Mouse (Mus musculus) intestine, postnatal 0 days (tissue): Measurements from ENCODE around the gene Kdm8. TPM values are rescaled to one million over a fixed set of nuclear protein-coding genes. Genes with fewer than 3 reads are reported as not detected.

Source experiments
- ATAC-seq: fragments of 200-750 bp; cut with Nextera tagmentation; 2 replicates; pipeline ENCODE4 v1.8.0; 2017; ENCODE audit warnings: mild to moderate bottlenecking, moderate TSS enrichment, moderate library complexity
- H3K27ac ChIP-seq: fragments of 300-500 bp; sonication (generic); 2 replicates; pipeline ENCODE4 v1.5.1; 2014; ENCODE audit warnings: mild to moderate bottlenecking, low read depth, low read length, moderate library complexity
- H3K27me3 ChIP-seq: fragments of 300-500 bp; sonication (generic); replicated peaks from 2 replicates; pipeline ENCODE4 v1.6.1; 2014; ENCODE audit warnings: low read length, mixed read lengths; ENCODE audit not compliant: control insufficient read depth, insufficient read depth
- H3K36me3 ChIP-seq: fragments of 300-500 bp; sonication (generic); 2 replicates; pipeline ENCODE4 v1.6.1; 2014; ENCODE audit warnings: mild to moderate bottlenecking, moderate library complexity; ENCODE audit not compliant: control insufficient read depth, insufficient read depth
- H3K4me1 ChIP-seq: fragments of 300-500 bp; sonication (generic); replicated peaks from 2 replicates; pipeline ENCODE4 v1.6.1; 2014; ENCODE audit warnings: antibody characterized with exemption, low read length, mixed read lengths; ENCODE audit not compliant: control insufficient read depth, insufficient read depth
- H3K4me2 ChIP-seq: fragments of 300-500 bp; sonication (generic); replicated peaks from 2 replicates; pipeline ENCODE4 v1.6.1; 2014; ENCODE audit warnings: low read depth, mild to moderate bottlenecking, moderate library complexity
- H3K4me3 ChIP-seq: fragments of 300-500 bp; sonication (generic); 2 replicates; pipeline ENCODE4 v1.5.1; 2014; ENCODE audit warnings: low read depth, low read length
- H3K9ac ChIP-seq: fragments of 300-500 bp; sonication (generic); 2 replicates; pipeline ENCODE4 v1.6.1; 2014; ENCODE audit warnings: mild to moderate bottlenecking, low read depth, low read length
- H3K9me3 ChIP-seq: fragments of 300-500 bp; sonication (generic); 2 replicates; pipeline ENCODE4 v1.6.1; 2016; ENCODE audit warnings: mixed run types; ENCODE audit not compliant: control insufficient read depth
- CTCF ChIP-seq: sonication (generic); IDR thresholded peaks from 2 replicates; pipeline ENCODE4 v1.5.1; 2016; ENCODE audit warnings: low read depth, mild to moderate bottlenecking, control low read depth, antibody characterized with exemption, moderate library complexity
- WGBS: fragments of 180-500 bp; shearing (Covaris S2); extraction: QIAGEN DNeasy Blood & Tissue Kit; methylation state at CpG from one replicate; pipeline ENCODE4 v1.1.7; 2014; 5-methylcytosine and 5-hydroxymethylcytosine counted together
- polyA plus RNA-seq: library from polyadenylated mRNA; unstranded; fragments of >200 nt; fragmentation: Nextera tagmentation; extraction: Ambion mirVana; gene quantifications from 2 replicates; pipeline ENCODE4 v1.2.1, GENCODE M21; 2015

Gene Kdm8
- polyA plus RNA-seq, 1 experiment from 2014 or later, result 3.5 TPM

DNA sequence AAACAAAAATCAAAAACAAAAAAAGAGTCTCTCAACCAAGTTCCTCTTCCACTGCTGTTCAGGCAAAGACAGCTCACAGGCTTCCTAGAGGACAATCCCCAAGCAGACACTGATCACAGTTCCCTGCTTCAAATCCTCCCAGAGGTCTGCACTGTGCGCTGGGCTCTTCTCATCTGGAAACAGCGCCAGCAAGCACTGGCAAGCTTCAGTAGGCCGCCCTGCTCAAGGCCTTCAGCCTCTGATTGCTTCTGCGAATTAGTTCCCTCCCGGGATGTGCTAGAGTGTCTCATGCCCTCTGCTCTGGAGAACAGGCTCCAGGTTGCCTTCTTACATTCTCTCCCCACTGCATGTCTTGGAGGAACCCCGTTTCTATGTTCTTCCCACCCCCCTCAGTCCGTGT, 40.3 kb downstream of the Kdm8 start:
- no peak for TF ChIP-seq CTCF
- Histone ChIP-seq H3K27ac (no peak overlapping the region), H3K4me2 (no peak overlapping the region), H3K36me3 (peaks cover 39% of the 10 kb centered on the region), H3K9ac (no peak overlapping the region), H3K4me1 (no peaks in the 10 kb centered on the region), H3K9me3 (no peaks in the 10 kb centered on the region), H3K4me3 (no peak overlapping the region), H3K27me3 (no peaks in the 10 kb centered on the region)
- 95% methylated on average over 7 of the region's 7 CpGs for WGBS
- ATAC-seq, result no peak

DNA sequence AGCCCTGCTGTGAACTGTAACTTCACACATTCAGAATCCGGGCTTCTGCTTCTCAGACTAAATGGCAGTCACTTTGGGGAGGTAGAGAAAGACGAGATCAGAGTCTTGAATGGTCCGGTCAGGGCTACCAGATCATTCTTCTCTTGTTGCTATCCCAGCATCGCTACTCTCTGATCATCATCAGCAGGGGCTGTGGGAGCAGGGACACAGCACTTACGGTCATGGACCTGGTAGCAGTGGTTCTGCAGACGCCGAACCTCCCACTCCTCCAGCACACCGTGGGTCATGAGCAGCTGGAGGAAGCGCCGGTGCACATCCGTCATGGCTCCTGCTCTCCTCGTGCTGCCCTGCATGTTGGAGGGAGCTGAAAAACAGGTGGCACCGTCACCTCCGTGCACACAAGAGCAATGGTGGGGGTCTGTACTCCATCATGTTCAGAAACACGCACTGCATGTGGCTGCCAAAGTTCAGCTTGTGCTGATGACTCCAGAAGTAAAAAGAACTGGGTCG, 41.7 kb downstream of the Kdm8 start:
- Histone ChIP-seq H3K27ac (no peak overlapping the region), H3K27me3 (no peaks in the 10 kb centered on the region), H3K4me3 (no peak overlapping the region), H3K36me3 (peaks cover 32% of the 10 kb centered on the region), H3K4me2 (no peak overlapping the region), H3K4me1 (peaks cover 4% of the 10 kb centered on the region; the same call in 1 of the 2 replicates), H3K9ac (no peak overlapping the region), H3K9me3 (no peaks in the 10 kb centered on the region)
- WGBS, result 93% methylated on average over 16 of the region's 16 CpGs
- ATAC-seq, result no peak
- TF ChIP-seq CTCF, result no peak

DNA sequence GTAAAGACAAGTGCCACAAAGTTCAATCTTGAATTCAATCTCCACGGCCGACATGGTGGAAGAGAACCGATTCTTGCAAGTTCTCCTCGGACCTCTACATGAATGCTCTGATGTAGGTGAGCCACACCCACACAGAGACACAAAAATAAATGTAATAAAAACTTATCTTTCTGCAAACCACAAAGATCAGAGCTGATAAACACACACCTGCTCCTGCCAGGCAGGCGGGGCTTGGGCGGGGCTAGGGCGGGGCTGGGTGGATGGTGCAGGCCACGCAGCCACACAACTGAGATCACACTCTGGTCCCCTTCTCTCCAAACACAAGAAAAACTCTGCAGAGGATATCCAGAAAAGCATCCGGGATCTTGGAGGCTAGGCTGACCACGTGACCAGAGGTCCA, 42.6 kb downstream of the Kdm8 start:
- ATAC-seq, result no peak
- H3K9me3 ChIP-seq, result no peaks in the 10 kb centered on the region
- no peak overlapping the region for H3K9ac ChIP-seq
- peaks cover 31% of the 10 kb centered on the region for H3K36me3 ChIP-seq
- WGBS, result 63% methylated on average over 10 of the region's 10 CpGs
- 0 out of 2 replicates have a peak overlapping the region, but pooled peaks have one; percentile 25 for H3K4me2 ChIP-seq
- H3K4me1 ChIP-seq, result peaks cover 4% of the 10 kb centered on the region; the same call in 1 of the 2 replicates
- no peak overlapping the region for H3K27ac ChIP-seq
- no peaks in the 10 kb centered on the region for H3K27me3 ChIP-seq
- H3K4me3 ChIP-seq, result no peak overlapping the region
- no peak for TF ChIP-seq CTCF

DNA sequence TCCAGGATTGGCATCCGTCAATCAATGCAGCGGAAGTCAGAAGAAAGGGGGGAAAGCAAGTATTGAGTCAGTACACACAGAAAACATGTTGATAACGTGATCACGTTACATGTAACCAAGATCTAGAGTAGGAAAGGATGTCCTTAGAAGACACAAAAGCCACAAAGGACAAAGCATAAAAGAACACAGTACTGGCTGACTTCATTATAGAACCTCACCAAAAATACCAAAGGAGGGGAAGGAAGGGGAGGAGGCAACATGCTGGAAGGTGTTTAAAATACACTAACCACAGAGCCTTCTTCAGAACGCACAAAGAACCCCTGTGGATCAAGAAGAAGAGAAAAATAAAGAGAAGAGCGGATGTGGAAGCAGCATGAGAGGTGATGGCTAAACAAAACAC, 44.2 kb downstream of the Kdm8 start:
- Histone ChIP-seq H3K4me3 (no peak overlapping the region), H3K36me3 (peaks cover 26% of the 10 kb centered on the region), H3K9me3 (no peaks in the 10 kb centered on the region), H3K27me3 (no peaks in the 10 kb centered on the region), H3K4me2 (no peak overlapping the region), H3K9ac (no peak overlapping the region), H3K4me1 (peaks cover 4% of the 10 kb centered on the region), H3K27ac (no peak overlapping the region)
- TF ChIP-seq CTCF, result no peak
- ATAC-seq, result no peak
- 89% methylated on average over 6 of the region's 6 CpGs for WGBS

DNA sequence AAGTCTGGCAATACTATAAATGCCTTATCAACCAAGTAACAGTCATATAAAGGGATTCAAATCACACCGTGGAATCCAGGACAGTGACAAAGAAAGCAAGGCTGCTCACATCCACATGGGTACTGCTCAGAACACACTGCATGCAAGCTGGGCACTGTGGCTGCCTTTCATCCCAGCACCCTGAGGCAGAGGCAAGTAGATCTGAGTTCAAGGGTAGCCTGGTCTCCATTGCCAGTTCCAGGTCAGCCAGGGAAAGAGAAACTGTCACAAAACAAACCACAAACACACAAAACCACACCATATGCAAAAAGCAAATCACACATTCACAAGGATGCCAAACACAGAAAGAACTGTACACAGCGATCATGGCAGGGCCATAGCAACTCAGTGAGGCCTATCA, 45.2 kb downstream of the Kdm8 start:
- WGBS, result 75% methylated on average over 2 of the region's 2 CpGs
- no peak overlapping the region for H3K27ac ChIP-seq
- ATAC-seq, result no peak

DNA sequence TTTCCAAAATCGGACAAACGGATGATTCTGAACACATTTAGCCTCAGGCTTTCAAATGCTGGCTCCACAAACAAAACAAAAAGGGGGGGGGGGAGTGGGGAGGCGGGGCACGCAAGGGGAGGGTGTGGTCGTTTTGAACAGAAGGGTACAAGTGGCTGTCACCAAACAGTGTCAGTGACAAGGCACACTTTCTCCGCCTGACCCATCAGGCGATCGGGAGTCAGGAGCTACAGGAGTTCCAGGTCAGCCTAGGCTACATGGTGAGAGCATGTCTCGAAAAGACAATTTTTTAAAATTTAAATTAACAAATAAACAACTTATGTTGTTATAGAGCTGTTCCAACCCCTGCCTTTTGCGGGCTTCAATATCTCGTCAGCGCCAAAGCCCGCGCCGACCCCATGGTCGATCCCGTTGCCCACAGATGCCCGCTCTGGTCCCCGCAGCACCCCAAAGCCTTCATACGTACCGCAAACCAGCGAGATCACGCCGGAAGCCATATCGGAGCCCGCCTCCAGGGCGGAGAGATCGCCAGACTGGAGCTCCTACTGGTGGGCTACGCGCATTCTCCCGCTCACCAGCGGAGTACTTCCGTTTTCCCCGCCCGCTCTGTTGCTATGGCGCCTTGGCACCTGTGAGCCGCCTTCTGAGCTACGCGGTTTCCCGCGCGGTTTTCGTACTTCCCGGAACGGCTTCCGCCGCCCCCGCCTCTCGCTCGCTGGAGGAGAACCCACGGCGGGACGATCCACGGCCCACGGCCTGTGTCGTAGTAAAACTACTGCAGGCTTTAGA, 46.7 kb downstream of the Kdm8 start, which contains the start of gene Nsmce1:
Nsmce1 (minus strand) TSS at position 650 of the 789 bp plus-strand sequence.
- WGBS, result under 1% methylated on average over 55 of the region's 56 CpGs
- Histone ChIP-seq H3K4me1 (peaks cover 4% of the 10 kb centered on the region), H3K4me2 (peak within 1 kb of the TSS; percentile 73), H3K27me3 (no peaks in the 10 kb centered on the region), H3K4me3 (peak within 1 kb of the TSS; percentile 56), H3K9ac (peak within 1 kb of the TSS; percentile 55), H3K9me3 (no peaks in the 10 kb centered on the region), H3K36me3 (peaks cover 3% of the 10 kb centered on the region; the same call in 1 of the 2 replicates), H3K27ac (peak within 1 kb of the TSS; percentile 78)
- TF ChIP-seq CTCF, result peak; percentile 55
- ATAC-seq, result peak; percentile 89

More for the DNA sequence above, 45.2 kb downstream of the Kdm8 start:
- Histone ChIP-seq H3K9me3 (no peaks in the 10 kb centered on the region), H3K4me1 (peaks cover 4% of the 10 kb centered on the region), H3K9ac (no peak overlapping the region), H3K4me2 (no peak overlapping the region), H3K36me3 (peaks cover 18% of the 10 kb centered on the region), H3K27me3 (no peaks in the 10 kb centered on the region), H3K4me3 (no peak overlapping the region)
- TF ChIP-seq CTCF, result no peak
